In the genomic region with DNA sequence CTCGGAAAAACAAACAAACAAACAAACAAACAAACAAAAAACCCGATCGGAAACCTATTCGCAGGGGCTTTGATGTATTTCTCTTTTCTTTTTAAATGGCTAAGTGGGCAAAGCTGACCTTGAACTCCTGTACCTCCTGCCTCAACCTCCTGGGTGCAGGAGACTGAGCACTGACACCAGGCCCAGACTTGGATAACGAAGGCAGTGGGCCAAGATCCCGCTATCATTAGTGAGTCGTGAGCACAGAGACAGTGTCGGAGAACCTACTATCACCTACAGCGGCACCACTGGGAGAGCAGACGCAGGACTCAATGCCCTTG, we compare ENCODE assay signal across 9 mouse cellular contexts. TPM values are rescaled to one million over a fixed set of nuclear protein-coding genes. Genes with fewer than 3 reads are reported as not detected.
DNase-seq lines count a peak whose midpoint lies in the region; ATAC-seq and TF ChIP-seq lines count a peak whose summit lies in the region.
"Had no signal": no experiment of that assay in that cellular context is flagged by ENCODE, and none has a peak within 500 bp of the region (broad histone marks: within the 10 kb centered on the region; RNA-seq: fewer than 3 reads in every experiment).

No protein-coding gene starts in this region.

- H3K9ac ChIP-seq in kidney, embryonic 15.5 days: peak overlapping the region; percentile 75
- peak overlapping the region; percentile 45; the same call in 1 of the 2 replicates for H3K9ac ChIP-seq in hindbrain, postnatal 0 days (replicated peaks; ENCODE audit: low read length)
- 0 out of 2 replicates have a peak overlapping the region, but pooled peaks have one; percentile 54 for H3K9ac ChIP-seq in midbrain, embryonic 14.5 days (replicated peaks; ENCODE audit: low read length)

- TF ChIP-seq POLR2A in cortical plate, adult 2 months (IDR thresholded peaks at IDR 0.05; ENCODE audit: extremely low read depth, insufficient read depth, low read length): no peak

- ATAC-seq in kidney, embryonic 15.5 days (replicated peaks; ENCODE audit: low FRiP score): no peak
- ATAC-seq in hindbrain, postnatal 0 days: no peak; the same call in 1 of the 2 replicates
- peak; percentile 26; the same call in 1 of the 2 replicates for ATAC-seq in midbrain, embryonic 14.5 days (ENCODE audit: low FRiP score, low TSS enrichment)
- ATAC-seq in monocyte, adult 5-6 weeks (replicated peaks; ENCODE audit: insufficient number of reproducible peaks, low FRiP score, low TSS enrichment, poor library complexity, severe bottlenecking): no peak

- H3K4me3 ChIP-seq in kidney, embryonic 15.5 days (replicated peaks): peak overlapping the region; percentile 80
- peak overlapping the region; percentile 48 for H3K4me3 ChIP-seq in cortical plate, adult 2 months (ENCODE audit: insufficient read depth, low read length)
- peak overlapping the region; percentile 84 for H3K4me3 ChIP-seq in hindbrain, postnatal 0 days (ENCODE audit: low read length)
- H3K4me3 ChIP-seq in midbrain, embryonic 14.5 days (replicated peaks; ENCODE audit: low read depth, low read length): peak overlapping the region; percentile 98

- TF ChIP-seq CTCF in cortical plate, adult 2 months (IDR thresholded peaks at IDR 0.05; ENCODE audit: extremely low read depth, insufficient read depth, low read length): no peak
- no peak for TF ChIP-seq CTCF in hindbrain, postnatal 0 days (IDR thresholded peaks at IDR 0.05; ENCODE audit: low read depth)

- H3K27ac ChIP-seq in kidney, embryonic 15.5 days: peak overlapping the region; percentile 96
- no peak overlapping the region for H3K27ac ChIP-seq in cortical plate, adult 2 months (ENCODE audit: insufficient read depth, low read length)
- peak overlapping the region; percentile 62; the same call in 1 of the 2 replicates for H3K27ac ChIP-seq in hindbrain, postnatal 0 days
- H3K27ac ChIP-seq in midbrain, embryonic 14.5 days (replicated peaks; ENCODE audit: low read depth, low read length): no peak overlapping the region

- H3K27me3 ChIP-seq in kidney, embryonic 15.5 days: no peaks in the 10 kb centered on the region
- H3K27me3 ChIP-seq in hindbrain, postnatal 0 days (ENCODE audit: insufficient read depth, low read length): no peaks in the 10 kb centered on the region
- H3K27me3 ChIP-seq in midbrain, embryonic 14.5 days (ENCODE audit: control insufficient read depth, insufficient read depth, low read length): no peaks in the 10 kb centered on the region

- no peaks in the 10 kb centered on the region for H3K9me3 ChIP-seq in kidney, embryonic 15.5 days (replicated peaks)
- H3K9me3 ChIP-seq in hindbrain, postnatal 0 days (ENCODE audit: low read length): no peaks in the 10 kb centered on the region
- H3K9me3 ChIP-seq in midbrain, embryonic 14.5 days (ENCODE audit: control insufficient read depth, low read length): no peaks in the 10 kb centered on the region

- intact Hi-C loops in gastrocnemius, postnatal 36 days (cut with DNase I): loop anchor here (5.0 kb wide), 1 partner anchor 41 kb away; a partner anchor contains a TSS

- peaks cover 36% of the 10 kb centered on the region for H3K36me3 ChIP-seq in kidney, embryonic 15.5 days
- no peaks in the 10 kb centered on the region for H3K36me3 ChIP-seq in hindbrain, postnatal 0 days (ENCODE audit: insufficient read depth, low read length)
- no peaks in the 10 kb centered on the region for H3K36me3 ChIP-seq in midbrain, embryonic 14.5 days (ENCODE audit: control insufficient read depth, insufficient read depth, low read length)

- no peak for DNase-seq in kidney, postnatal 36 days
- no peak for DNase-seq in hindbrain, postnatal 0 days (ENCODE audit: low spot score)
- DNase-seq in midbrain, embryonic 14.5 days: no peak
- DNase-seq in gastrocnemius, postnatal 36 days: no peak
- no peak for DNase-seq in adrenal gland, adult 18-20 months (ENCODE audit: low spot score in 2 of 2)

- 4% methylated on average over 10 of the region's 10 CpGs for WGBS in kidney, embryonic 15.5 days
- WGBS in hindbrain, postnatal 0 days: 7% methylated on average over 10 of the region's 10 CpGs
- 6% methylated on average over 10 of the region's 10 CpGs for WGBS in midbrain, embryonic 14.5 days

- peak overlapping the region; percentile 71 for H3K4me2 ChIP-seq in kidney, embryonic 15.5 days
- peak overlapping the region; percentile 81 for H3K4me2 ChIP-seq in hindbrain, postnatal 0 days (ENCODE audit: low read depth, low read length)
- peak overlapping the region; percentile 73 for H3K4me2 ChIP-seq in midbrain, embryonic 14.5 days (ENCODE audit: low read length)

- H3K4me1 ChIP-seq in kidney, embryonic 15.5 days: peaks cover 18% of the 10 kb centered on the region
- no peaks in the 10 kb centered on the region for H3K4me1 ChIP-seq in cortical plate, adult 2 months (ENCODE audit: control insufficient read depth, insufficient read depth, low read length)
- no peaks in the 10 kb centered on the region for H3K4me1 ChIP-seq in hindbrain, postnatal 0 days (ENCODE audit: insufficient read depth, low read length)
- H3K4me1 ChIP-seq in midbrain, embryonic 14.5 days (ENCODE audit: control insufficient read depth, insufficient read depth, low read length): 0 out of 2 replicates have a peak, but pooled peaks cover 3% of the 10 kb centered on the region

RNA-seq across cellular contexts. Expression of a gene that starts 0.7 kb away (rescaled TPM):
- 115 and 117 TPM in 2 replicates for polyA plus RNA-seq in kidney, embryonic 15.5 days (2015; fragmentation: Nextera tagmentation; extraction: Ambion mirVana)
- 5.1 and 6.0 TPM in 2 replicates for polyA plus RNA-seq in cortical plate, adult 2 months (2012; rRNA removed)
- 4.7 and 40.9 TPM in 2 replicates for total RNA-seq in hindbrain, postnatal 0 days (2014; rRNA removed)
- 23.4 and 23.6 TPM in 2 replicates for polyA plus RNA-seq in hindbrain, postnatal 0 days (2015; fragmentation: Nextera tagmentation; extraction: Ambion mirVana)
- polyA plus RNA-seq in midbrain, embryonic 14.5 days (2014; fragmentation: Nextera tagmentation; extraction: Ambion mirVana): 16.0 and 24.1 TPM in 2 replicates
- total RNA-seq in monocyte, adult 5-6 weeks (2017): 27.5 to 35.1 TPM (median 30.2 TPM) in 3 replicates
- total RNA-seq in gastrocnemius, postnatal 36 days (2021): 1 to 10 TPM; 2.9 to 4.7 TPM
- total RNA-seq in adrenal gland, adult 18-20 months (2021): 1 to 10 TPM; 5.8 to 6.5 TPM

RNA-seq across cellular contexts. Expression of a gene that starts 20.0 kb away (rescaled TPM):
- polyA plus RNA-seq in kidney, embryonic 15.5 days (2015; fragmentation: Nextera tagmentation; extraction: Ambion mirVana): not detected in 2 replicates
- polyA plus RNA-seq in cortical plate, adult 2 months (2012; rRNA removed): 0.11 and 0.46 TPM in 2 replicates
- not detected in 2 replicates for total RNA-seq in hindbrain, postnatal 0 days (2014; rRNA removed)
- not detected in 2 replicates for polyA plus RNA-seq in hindbrain, postnatal 0 days (2015; fragmentation: Nextera tagmentation; extraction: Ambion mirVana)
- polyA plus RNA-seq in midbrain, embryonic 14.5 days (2014; fragmentation: Nextera tagmentation; extraction: Ambion mirVana): not detected in 2 replicates
- not detected in 3 replicates for total RNA-seq in monocyte, adult 5-6 weeks (2017)
- not detected for total RNA-seq in gastrocnemius, postnatal 36 days (2021)
- total RNA-seq in adrenal gland, adult 18-20 months (2021): not detected
- polyA plus RNA-seq: gonadal fat pad, adult 2 months had no signal

RNA-seq across cellular contexts. Expression of a gene that starts 40.4 kb away (rescaled TPM):
- 16.7 and 17.1 TPM in 2 replicates for polyA plus RNA-seq in kidney, embryonic 15.5 days (2015; fragmentation: Nextera tagmentation; extraction: Ambion mirVana)
- polyA plus RNA-seq in cortical plate, adult 2 months (2012; rRNA removed): 115 and 122 TPM in 2 replicates
- total RNA-seq in hindbrain, postnatal 0 days (2014; rRNA removed): 39.2 and 40.8 TPM in 2 replicates
- 16.4 and 18.1 TPM in 2 replicates for polyA plus RNA-seq in hindbrain, postnatal 0 days (2015; fragmentation: Nextera tagmentation; extraction: Ambion mirVana)
- polyA plus RNA-seq in midbrain, embryonic 14.5 days (2014; fragmentation: Nextera tagmentation; extraction: Ambion mirVana): 51.8 and 76.3 TPM in 2 replicates
- 62.4 to 79.9 TPM (median 67.1 TPM) in 3 replicates for total RNA-seq in monocyte, adult 5-6 weeks (2017)
- 10 to 100 TPM; 44.6 to 46.4 TPM for total RNA-seq in gastrocnemius, postnatal 36 days (2021)
- 100 to 1,000 TPM; 173 to 246 TPM for total RNA-seq in adrenal gland, adult 18-20 months (2021)

Comparison
In these comparisons a context has a peak if more than half of its experiments do, and no peak if none do; other contexts are left out.
1. H3K27ac ChIP-seq: peak in kidney, embryonic 15.5 days (single experiment) and hindbrain, postnatal 0 days (single experiment); none in cortical plate, adult 2 months (single experiment) and midbrain, embryonic 14.5 days (single experiment).
2. H3K4me3 ChIP-seq: peak in every context shown above with its lines; median percentile 98 in midbrain, embryonic 14.5 days; 84 in hindbrain, postnatal 0 days; 80 in kidney, embryonic 15.5 days; 48 in cortical plate, adult 2 months.
3. Peak in every context shown above with its lines, with median percentiles within 50 percentile points of each other: H3K4me2 ChIP-seq and H3K9ac ChIP-seq.